Mouse (Mus musculus): ENCODE measurements around the gene Adamtsl5. TPM values are rescaled to one million over a fixed set of nuclear protein-coding genes. Genes with fewer than 3 reads are reported as not detected.
A peak's percentile ranks its signal among the peaks of the same experiment; 100 is the strongest.

Adamtsl5 gene
- total RNA-seq, 2 experiments from 2014 or later: 5.6 to 6.9 TPM

GRCm38 (mm10) chr10:80343425-80343895 is 4.8 kb downstream of the Adamtsl5 start:
- DNase-seq (ENCODE audit: low spot score in 2 of 2): no peak

GRCm38 (mm10) chr10:80342749-80343424 is 5.3 kb downstream of the Adamtsl5 start:
- DNase-seq (ENCODE audit: low spot score in 2 of 2): peak in 1 of 2 experiments; percentile 57

- no peak for DNase-seq (ENCODE audit: low spot score in 2 of 2)
Observed at GRCm38 (mm10) chr10:80342305-80342748, 5.9 kb downstream of the Adamtsl5 start.

- no peak for DNase-seq (ENCODE audit: low spot score in 2 of 2)
Observed at GRCm38 (mm10) chr10:80341491-80342304, 6.5 kb downstream of the Adamtsl5 start.

- DNase-seq (ENCODE audit: low spot score in 2 of 2): no peak
Observed at GRCm38 (mm10) chr10:80341026-80341425, 7.2 kb downstream of the Adamtsl5 start.

DNA sequence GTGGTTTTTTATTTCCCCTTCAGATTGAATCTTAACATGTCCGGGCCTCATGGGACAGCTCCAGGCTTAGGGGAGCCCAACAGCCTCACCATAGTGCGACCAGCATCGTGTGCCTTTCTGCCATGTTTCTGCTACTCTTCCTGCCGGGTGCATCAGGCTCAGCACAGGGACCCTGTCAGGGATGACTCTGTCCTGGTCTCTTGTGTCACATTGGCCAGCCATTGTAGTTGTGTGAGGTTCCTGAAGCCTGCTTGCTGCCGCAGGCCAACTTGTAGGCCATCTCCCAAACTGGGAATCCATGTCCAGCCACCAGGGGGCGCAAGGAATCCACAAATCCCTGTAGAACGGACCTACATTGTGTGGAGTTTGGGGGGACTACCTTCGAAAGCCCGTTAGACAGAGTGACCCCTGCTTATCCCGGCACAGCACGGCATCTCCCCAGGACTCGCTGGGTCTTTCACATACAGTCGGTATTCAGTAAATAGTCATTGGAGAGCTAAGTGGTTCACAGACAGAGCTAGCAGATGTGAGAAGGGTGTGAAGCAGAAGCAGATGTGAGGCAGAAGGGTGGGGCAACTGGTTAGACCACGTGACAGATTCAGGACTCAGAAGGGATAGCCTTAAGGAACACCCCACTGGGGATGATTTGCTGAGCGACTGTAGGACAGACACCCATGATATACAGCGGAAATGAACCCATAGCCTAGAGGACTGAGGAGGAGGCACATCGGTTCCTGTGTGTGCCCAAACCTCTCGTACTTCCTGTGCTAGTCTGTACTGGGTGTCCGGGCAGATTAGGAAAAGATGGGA is 8.1 kb downstream of the Adamtsl5 start:
- peak; percentile 70 to 90 for DNase-seq (ENCODE audit: low spot score in 2 of 2)

DNA sequence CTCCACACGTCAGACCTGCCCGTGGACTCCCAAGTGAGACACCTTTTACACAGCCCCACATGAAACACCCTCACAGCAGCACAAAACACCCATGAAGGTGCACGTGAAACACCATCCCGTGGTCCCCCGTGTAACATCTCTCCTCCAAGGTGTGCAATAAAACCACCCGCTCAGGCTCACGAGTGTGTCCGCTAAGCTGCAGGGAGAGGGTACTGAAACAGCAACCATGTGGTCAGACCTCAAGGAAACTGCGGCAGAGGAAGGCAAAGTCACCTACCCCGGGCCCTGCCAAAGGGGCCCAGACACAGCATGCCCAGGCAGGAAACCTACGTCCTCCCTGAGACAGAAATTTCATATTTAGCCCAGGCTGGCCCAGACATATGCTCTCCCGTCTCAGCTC is 11.9 kb downstream of the Adamtsl5 start:
- DNase-seq (ENCODE audit: low spot score in 2 of 2): no peak

DNA sequence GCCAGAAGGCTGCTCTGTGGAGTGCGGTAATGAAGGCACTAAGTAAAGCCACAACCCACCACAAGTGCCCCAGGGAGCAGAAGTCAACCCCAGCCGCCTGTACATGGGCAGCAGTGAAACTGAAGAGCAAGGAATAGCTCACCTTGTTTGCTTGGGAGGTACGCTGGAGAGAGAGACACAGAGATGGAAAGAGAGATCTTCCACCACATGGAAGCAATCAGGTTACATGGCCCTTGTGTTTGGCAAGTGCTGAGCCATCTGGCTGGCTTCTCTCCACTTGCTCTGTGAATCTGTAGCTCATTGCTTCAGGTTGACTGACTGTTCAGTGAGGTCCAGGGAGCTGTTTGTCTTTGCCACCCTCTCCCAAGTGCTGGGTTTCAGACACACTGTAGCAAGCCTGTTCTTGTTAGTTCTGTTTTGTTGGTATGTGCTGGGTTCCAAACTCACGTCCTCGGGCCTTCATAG is 15.7 kb downstream of the Adamtsl5 start:
- DNase-seq (ENCODE audit: low spot score in 2 of 2): no peak

- no peak for DNase-seq (ENCODE audit: low spot score in 2 of 2)
Observed at GRCm38 (mm10) chr10:80331636-80332524, 16.3 kb downstream of the Adamtsl5 start.

DNA sequence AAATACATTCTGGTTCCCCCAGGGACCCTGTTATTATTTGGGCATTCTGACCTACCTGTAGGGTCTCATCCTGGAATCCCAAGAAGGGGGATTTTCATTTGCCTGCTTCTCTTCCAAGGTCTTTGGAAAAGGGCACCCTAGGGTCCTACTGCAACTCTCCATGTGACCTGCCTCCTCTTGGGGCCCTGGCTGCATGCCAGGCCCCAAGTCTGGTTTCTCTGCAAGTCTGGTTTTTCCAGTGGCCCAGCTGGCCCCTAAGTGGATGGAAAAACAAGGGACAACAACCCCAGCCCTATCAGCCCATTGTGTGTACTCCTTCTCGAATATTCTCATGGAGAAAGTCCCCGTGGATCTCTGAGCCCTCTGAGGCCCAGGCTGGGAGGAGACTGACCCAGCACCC is 17.3 kb downstream of the Adamtsl5 start:
- no peak for DNase-seq (ENCODE audit: low spot score in 2 of 2)

GRCm38 (mm10) chr10:80330084-80330483 is 18.1 kb downstream of the Adamtsl5 start:
- no peak for DNase-seq (ENCODE audit: low spot score in 2 of 2)

DNA sequence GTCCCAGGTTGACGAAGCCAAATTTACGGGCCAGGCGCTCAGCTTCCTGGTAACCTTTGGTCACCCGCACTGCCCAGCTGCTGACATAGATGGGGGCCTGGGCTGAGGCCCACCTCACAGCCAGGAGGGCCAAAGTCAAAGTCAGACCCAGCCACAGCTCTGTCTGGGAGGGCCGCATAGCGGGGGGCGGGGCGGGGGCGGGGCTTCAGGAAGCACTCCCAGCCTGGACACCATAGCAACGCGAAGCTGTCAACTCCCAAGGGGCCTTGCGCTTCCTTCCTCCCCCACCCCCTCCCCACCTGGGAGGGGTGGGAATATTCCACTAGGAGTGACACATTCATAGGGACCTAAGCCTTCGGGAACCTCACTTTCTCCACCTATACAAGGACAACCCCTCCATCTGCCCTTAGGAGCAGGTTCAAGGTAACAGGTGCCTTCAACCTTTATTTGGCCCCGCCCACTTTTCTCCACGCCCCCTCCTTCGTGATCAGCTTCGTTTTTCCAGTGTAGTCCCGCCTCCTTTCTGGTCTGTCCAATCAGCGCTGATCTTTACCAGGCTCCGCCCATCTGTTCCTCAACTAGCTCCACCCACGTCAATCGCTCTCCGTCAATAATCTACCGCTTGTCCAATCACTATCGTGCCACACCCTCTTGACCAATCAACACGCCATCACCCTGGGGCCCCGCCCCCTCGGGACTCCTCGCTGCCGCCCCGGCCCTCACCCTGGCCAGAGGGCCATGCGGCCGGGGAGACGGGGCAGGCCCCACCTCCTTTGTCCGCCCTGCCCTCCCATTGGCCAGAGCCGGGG is 18.7 kb downstream of the Adamtsl5 start, which contains the start of the genes Pcsk4 and Reep6:
Gene Pcsk4 (minus strand): TSS at position 226 of the 809 bp plus-strand sequence.
Gene Reep6 (plus strand): TSS at position 681 of the 809 bp plus-strand sequence.
- DNase-seq (ENCODE audit: low spot score in 2 of 2): peak; percentile 92 to 95

GRCm38 (mm10) chr10:80325045-80325444 is 23.2 kb downstream of the Adamtsl5 start:
- DNase-seq (ENCODE audit: low spot score in 2 of 2): no peak

DNA sequence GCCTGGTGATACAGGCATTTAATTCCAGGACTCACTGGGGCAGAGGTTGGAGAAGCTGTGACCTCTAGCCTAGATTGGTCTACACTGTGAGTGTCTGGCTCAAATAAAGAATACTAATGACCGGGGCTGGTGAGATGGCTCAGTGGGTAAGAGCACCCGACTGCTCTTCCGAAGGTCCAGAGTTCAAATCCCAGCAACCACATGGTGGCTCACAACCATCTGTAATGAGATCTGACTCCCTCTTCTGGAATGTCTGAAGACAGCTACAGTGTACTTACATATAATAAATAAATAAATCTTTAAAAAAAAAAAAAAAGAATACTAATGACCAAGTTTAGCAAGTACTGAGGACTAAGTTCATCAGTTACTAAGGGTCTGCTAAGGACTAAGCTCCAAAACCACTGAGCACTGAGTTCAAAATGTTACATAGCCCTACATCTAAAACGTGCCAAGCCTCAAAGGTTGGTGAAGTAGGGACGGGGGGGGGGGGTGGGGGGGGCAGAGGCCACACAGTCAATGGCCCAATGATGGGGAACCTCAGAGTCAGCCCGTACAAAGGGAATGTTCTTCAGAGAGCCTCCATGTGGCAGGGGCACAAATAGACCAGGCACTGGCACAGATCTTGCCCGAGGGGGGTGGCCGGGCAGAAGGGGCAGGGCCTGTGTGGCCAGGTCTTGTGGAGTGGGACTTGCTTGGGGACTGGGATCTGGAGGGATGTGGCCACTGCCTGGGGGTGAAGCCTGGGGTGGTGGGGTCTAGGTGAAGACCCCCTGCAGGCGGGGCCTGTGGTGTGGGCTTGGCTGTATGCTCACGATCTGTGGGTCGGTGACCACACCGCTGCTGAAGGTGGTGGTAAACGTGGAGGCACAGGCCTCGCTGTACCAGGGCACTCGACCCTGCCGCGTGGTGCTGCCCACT is 23.8 kb downstream of the Adamtsl5 start:
- no peak for DNase-seq (ENCODE audit: low spot score in 2 of 2)

- DNase-seq (ENCODE audit: low spot score in 2 of 2): no peak
Observed at GRCm38 (mm10) chr10:80323261-80324119, 24.7 kb downstream of the Adamtsl5 start.

- DNase-seq (ENCODE audit: low spot score in 2 of 2): no peak
Observed at GRCm38 (mm10) chr10:80322811-80323211, 25.4 kb downstream of the Adamtsl5 start.
